Mouse (Mus musculus): Measurements from ENCODE around the gene Rex2. TPM values are rescaled to one million over a fixed set of nuclear protein-coding genes. Genes with fewer than 3 reads are reported as not detected.
"Not testable (repeated sequence)": the region's sequence is repeated elsewhere in the genome, so short reads cannot be mapped to it uniquely, and the experiment has no call there.

Gene Rex2
- total RNA-seq (2022) = under 1 TPM in 3 of 4 experiments, not detected in 1; 0.20 to 0.34 (median 0.23) TPM

DNA sequence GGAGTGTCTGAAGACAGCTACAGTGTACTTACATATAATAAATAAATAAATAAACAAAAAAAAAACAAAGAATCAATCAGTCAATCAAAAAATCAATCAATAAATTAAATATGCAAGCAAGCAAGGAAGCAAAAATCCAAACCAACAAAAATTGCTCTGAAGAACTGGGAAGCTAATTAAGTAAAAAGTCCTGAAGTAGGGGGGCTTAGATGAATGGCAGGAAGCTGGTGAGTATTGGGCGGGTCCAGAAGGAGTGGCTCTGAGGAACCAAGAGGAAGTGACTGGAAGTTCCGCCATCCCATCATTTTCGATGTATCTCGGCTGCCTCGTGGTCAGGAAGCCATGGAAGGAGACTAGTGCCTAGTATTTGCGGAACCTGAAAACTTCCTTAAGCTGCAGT, at the start of gene Rex2:
TSS of gene Rex2 (plus strand) at position 301 of the 400 bp plus-strand sequence.
- DNase-seq (ENCODE audit: low spot score in 2 of 2) = not testable (repeated sequence)

DNA sequence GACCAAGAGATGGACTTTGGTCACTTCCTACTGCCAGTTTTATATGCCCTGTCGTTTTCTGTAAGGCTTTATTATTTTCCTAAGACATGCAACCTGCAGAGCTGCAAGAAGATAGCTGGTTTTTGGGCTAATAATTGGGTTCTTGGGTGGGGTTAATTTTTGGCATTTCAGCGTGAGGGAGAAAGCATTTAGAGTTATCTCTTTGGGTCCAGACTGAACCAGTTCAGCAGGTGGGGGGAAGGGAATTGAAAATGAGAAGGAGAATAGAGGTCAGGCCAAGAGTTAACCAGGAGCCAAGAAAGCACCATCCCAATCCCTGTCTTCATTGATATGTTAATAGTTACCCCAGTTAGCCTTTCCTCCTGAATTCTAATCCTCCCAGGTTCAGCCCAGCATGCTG, 45.1 kb upstream of the Rex2 start:
- DNase-seq (ENCODE audit: low spot score in 2 of 2) = not testable (repeated sequence)

DNA sequence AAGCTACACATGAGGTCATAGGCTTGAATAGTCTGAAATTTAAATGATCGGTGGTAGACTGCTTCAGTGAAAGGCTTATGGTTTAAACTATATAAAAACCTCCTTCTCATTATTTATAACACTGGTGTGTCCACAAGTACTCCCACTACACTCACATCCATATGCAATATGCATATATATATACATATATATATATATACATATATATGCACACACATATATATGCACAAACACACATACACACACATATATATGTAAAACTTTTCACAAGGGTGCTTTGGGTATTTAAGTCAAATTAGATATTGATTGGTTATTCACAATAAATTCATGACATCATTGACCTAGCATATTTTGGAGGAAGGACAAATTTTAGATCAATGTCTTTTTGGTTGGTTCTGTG, 3.2 kb upstream of the Rex2 start:
- not testable (repeated sequence) for DNase-seq (ENCODE audit: low spot score in 2 of 2)

DNA sequence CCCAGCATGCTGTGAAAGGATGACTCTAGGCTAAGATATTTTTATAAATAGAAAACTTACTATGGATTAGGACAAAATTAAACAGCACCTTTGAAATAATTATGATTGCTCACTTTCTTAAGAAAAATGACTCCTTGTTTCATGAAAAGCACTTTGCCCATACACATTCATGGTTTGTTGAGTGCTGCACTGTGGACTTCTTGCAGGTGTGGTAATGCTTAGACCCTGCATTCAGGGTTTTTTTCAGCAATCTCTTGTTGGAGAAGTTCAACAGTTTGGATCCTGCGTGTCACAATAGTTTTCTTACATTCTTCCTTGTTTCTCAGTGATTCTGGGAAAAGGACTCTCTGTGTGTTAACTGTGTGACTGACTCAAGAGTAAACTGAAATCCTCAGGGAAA, 4.7 kb downstream of the Rex2 start:
- not testable (repeated sequence) for DNase-seq (ENCODE audit: low spot score in 2 of 2)

DNA sequence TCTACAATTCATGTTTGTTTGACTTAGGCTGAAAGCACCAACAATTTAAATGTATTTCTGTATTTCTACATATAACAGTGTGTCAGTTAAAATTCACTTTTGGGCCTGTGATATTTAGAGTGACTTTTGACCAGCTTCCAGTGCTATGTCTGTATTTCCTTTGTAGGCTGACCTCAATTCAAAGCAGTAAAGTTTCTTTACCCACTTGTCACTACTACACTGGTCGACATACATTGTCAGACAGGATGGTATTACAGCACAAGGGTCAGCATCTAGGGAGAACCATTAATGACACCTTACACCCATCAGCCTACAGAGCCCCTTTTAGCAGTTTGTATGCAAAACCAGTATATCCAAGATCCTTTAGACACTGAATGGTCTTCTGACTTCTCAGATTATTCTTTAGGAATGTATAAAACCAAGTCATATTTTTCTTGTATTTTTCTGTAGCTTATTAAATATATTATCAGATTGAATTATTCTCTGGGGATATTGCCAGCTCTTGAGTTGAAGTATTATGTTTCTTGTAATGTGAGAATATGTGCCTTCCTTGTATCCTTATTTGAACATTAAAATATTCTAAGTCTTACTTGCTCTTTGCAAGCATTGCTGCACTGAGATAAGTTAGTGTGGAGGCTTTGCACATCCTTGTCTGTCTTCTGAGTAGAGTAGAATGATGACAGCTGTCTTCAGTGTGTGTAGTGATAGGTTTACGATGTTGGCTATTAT, 9.8 kb downstream of the Rex2 start:
- not testable (repeated sequence) for DNase-seq (ENCODE audit: low spot score in 2 of 2)

DNA sequence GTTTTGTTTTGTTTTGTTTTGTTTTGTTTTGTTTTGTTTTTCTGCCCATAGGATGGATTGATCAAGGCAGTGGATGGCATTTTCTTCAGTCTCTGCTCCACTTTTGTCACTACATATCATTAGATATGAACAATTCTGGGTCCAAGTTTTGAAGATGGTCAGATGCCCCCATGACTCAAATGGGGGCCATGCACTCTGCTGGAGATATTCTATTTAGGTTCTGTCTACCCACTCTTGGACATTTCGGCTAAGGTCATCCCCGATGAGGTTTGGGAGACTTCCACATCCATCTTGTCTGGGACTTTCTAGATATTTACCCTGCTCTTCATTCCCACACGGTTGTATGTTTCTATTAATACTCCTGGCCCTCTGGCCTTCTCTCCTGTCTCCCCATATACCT, 42.1 kb downstream of the Rex2 start:
- DNase-seq (ENCODE audit: low spot score in 2 of 2) = not testable (repeated sequence)

DNA sequence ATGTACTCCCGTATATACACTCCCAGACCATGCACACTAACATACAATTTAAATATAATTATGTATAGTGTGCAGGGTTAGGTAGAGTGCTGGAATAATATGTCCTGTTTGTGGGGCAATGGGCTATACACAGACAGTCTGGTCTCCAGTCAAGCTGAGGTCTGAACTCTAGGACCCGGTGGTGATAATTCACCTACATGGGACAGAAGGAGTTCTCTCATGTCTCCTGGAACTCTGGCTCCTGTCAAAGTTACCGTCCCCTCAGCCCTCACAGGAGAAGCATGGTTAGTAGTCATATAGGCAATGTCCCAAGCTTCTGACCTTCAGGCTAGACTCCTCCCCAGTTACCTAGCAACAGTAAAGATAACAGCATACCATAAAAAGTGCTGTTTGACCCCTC, 44.2 kb downstream of the Rex2 start:
- not testable (repeated sequence) for DNase-seq (ENCODE audit: low spot score in 2 of 2)

DNA sequence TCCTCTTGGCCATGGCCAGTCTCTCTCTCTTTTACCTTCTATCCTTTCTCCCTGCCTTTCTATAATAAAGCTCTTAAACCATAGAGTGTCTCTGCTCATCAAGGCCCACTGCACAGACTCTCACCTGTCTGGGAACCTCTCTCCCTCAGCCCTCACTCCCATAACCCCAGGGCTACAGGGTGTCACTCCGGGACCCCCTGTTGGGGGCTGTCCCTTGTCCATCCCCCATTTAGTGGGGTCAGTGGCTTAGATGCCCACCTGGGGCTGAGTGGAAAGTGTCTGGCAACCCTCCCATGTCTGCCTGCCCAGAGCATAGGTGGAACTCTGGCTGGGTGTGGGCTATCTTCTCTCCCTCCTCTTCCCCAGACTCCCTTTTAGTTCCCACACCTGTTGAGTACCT, 44.7 kb downstream of the Rex2 start:
- not testable (repeated sequence) for DNase-seq (ENCODE audit: low spot score in 2 of 2)

DNA sequence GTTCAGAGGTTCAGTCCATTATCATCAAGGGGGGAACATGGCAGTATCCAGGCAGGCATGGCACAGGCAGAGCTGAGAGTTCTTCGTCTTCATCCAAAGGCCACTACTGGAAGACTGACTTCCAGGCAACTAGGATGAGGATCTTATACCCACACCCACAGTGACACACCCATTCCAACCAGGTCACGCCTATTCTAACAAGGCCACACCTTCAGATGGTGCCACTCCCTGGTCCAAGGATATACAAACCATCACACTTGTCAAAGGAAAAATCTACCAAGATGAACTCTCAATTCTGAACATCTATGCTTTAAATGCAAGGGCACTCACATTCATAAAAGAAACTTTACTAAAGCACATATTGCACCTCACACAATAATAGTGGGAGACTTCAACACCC, 74.0 kb downstream of the Rex2 start:
- not testable (repeated sequence) for DNase-seq (ENCODE audit: low spot score in 2 of 2)

DNA sequence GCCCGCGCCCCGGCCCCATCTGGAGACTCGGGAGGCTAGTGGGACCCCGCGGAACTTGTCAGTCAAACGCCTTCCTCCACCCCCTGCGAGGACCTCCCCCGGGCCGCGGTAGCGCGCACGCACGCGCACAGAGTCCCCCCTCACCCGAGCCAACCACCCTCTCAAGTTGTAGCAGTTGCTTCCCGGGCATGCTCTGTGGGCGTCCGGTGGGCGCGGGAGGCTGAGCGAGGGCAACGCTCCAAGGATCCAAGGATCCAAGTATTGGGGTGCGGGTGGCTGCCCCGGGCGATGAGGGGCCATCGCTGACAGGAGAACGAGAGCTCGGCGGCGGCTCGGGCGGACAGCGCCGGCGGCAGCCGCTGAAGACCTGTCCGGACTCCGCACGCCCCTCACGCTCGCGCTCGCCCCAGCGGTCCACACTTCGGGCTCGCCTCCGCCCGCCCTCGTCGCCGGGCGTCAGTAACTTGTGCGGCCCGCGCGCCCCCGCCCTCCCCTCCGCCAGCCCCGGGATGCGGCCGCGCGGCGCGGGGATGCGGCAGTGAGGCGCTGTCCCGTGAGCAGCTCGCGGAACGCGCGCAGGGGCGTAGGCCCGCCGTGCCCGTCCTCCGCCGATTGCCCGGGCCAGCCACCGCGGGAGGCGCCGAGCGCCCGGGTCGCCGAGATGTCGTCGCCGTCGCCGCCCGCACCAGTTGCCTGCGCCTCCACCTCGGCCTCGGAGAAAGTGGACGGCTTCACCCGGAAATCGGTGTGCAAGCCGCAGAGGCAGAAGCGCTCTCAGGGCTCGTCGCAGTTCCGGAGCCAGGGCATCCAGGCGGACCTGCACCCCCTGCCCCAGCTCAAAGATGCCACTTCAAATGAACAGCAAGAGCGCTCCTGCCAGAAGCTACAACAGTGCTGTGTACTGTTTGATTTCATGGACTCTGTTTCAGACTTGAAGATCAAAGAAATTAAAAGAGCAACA, 80.3 kb downstream of the Rex2 start:
- DNase-seq (ENCODE audit: low spot score in 2 of 2) = peak in 1 of 2 experiments; percentile 12

DNA sequence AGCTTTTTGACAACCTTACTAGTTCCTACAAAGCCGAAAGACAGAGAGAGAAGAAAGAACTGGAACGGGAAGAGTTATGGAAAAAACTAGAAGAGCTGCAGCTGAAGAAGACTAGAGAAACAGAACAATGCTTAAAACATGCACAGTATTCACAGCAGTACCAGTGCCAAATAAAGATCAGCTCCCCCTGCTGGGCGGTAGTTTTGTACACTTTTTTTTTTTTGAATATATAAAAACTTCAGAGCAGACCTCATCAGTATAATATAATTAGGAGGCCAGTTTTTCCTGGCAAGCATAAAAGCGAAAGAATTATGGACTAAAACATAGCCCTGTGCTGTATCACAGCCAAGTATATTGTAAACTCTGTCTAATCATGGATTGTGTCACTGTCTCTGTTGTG, 82.2 kb downstream of the Rex2 start:
- DNase-seq (ENCODE audit: low spot score in 2 of 2) = not testable (repeated sequence)

Other genes starting within 250 kb of the Rex2 start
- gene Gm21411, start 112.3 kb upstream of the Rex2 start, total RNA-seq (2022) = not detected
- not detected for gene Zfp989, start 49.9 kb upstream of the Rex2 start, total RNA-seq (2022)
- 10 to 100 TPM in 1 of 4 experiments, 1 to 10 TPM in 3; 6.9 to 14.1 (median 8.2) TPM for gene Zfp991, start 110.2 kb downstream of the Rex2 start, total RNA-seq (2022)

Data from left cerebral cortex, adult 8-10 months (tissue).